Mouse (Mus musculus) cortical plate, adult 2 months (tissue): ENCODE results near the gene A730071L15Rik.

Experiments
- CTCF ChIP-seq: fragments of 200-500 bp; IDR thresholded peaks from 2 replicates; pipeline ENCODE4 v1.5.1; 2011; ENCODE audit warnings: mild to moderate bottlenecking, control low read depth, low read length; ENCODE audit not compliant: insufficient read depth; ENCODE audit errors: extremely low read depth
- POLR2A ChIP-seq: fragments of 200-500 bp; IDR thresholded peaks from 2 replicates; pipeline ENCODE4 v1.6.1; 2011; ENCODE audit warnings: mild to moderate bottlenecking, low read length, control low read depth; ENCODE audit not compliant: insufficient read depth; ENCODE audit errors: extremely low read depth

DNA sequence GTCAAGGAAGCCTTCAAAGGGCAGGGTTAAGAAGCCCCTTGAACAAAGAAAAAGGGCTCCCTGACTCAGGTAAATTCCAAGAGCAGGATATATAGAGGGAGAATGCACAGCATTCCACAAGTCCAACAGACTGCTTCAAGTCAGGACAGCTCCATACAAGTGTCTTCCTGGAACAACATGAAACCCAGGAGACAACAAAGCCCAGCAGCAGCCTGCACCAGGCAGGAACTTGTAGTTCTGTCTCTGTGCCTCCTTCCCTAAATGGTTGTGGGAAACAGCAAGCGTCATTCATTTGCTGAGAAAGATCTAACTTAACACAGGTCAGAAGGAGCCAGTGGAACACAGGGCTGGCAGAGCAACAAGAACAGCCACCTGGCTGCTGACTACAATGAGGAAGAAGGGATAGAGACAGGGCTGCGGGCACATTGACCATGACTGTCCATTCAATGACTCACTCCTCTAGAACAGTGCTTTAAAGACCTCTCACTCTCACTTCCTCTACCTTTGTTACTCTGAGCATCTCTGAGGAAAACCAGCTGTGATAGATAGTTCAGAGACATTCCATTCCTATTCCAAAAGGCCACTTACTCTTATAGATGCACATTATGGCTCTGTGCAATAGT lies 30.7 kb upstream of the A730071L15Rik start:
- TF ChIP-seq CTCF (no peak), POLR2A (no peak)
